Mouse (Mus musculus) frontal cortex, postnatal 25 days (tissue): ENCODE measurements around the gene Tmem259.

ENCODE experiments used
- DNase-seq, 2 experiments: peaks; one replicate each; pipeline ENCODE4 v3.0.0; 2022; ENCODE audit warnings: low spot score in 2 of 2

Gene Tmem259

DNA sequence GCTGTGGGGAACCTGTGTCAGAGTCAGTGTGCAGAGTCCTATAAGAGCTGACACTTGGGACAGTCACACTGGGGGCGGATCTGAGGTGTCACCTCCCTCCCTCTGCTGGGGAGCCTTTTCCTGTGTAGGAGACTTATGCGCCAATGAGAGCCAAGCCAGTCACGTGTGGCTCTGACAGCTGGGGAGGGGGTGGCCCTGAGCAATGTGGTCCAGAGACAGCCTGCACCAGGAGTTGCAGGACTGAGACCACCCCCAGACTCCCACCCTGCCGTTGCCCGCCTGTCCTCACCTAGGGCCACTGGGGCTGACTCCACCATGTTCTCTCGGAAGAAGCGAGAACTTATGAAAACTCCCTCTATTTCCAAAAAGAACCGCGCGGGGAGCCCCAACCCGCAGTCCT is 32.4 kb upstream of the Tmem259 start, which contains the start of gene Arhgap45:
Gene Arhgap45, plus strand, starts transcription at position 143 of the 400 bp plus-strand sequence.
- no peak for DNase-seq

DNA sequence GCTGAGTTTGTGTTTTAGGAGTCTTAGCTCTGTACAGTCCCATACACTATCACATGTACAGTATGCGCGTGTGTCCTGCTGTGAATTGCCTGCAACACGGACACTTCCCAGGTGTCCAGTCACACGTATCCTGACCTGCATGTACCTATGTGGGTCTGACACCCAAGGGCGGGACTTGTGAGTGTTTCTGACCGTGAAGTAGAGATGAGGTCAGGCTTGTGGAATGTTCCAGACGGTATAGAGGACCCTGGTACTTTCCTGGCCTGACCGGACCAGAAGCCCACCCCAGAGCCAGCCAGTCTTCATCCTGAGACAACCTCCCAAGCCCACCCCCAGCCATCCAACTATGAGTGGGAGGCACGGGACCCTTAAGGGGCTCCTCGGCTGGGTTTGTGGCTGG is 31.5 kb upstream of the Tmem259 start:
- DNase-seq: no peak

DNA sequence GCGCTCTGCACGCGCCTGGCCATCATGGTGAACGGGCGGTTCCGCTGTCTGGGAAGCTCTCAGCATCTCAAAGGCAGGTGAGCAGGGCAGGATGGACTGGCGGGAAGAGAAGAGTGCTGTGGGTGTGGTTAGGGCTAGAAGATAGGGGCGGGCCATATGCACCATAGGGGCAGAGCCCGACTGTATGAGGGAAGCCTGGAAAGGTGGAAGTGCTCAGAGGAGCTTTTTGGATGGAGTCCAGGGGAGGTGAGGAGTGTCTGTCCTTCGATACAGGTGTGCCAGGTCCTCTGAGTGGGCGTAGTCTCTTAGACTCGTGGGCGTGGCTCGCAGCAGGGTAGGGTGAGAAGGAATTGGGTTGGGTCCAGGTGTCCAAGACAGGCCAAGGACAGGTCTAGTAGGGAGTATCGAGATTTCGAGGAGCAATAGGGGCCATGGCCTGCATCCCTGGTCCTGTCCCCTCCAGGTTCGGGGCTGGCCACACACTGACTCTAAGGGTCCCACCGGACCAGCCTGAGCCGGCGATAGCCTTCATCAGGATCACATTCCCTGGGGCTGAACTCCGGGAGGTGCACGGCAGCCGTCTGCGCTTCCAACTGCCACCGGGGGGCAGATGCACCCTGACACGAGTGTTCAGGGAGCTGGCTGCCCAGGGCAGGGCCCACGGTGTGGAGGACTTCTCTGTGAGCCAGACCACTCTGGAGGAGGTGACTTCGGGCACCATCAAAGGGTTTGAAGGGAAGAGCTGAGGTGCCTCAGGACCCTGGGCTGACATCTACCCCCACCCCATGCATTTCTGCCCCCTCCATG is 30.6 kb upstream of the Tmem259 start:
- DNase-seq: no peak

DNA sequence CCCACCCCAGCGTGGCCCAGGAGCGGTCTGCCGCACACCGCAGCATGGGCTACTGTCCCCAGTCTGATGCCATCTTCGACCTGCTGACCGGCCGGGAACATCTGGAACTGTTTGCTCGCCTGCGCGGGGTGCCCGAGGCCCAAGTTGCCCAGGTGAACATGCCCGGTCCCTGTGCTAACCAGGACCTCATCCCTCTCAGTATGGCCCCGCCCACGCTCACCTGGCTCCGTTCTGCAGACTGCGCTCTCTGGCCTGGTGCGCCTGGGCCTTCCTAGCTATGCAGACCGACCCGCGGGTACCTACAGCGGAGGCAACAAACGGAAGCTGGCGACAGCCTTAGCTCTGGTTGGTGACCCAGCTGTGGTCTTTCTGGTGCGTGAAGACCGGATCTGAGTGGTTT is 29.5 kb upstream of the Tmem259 start:
- DNase-seq: no peak

DNA sequence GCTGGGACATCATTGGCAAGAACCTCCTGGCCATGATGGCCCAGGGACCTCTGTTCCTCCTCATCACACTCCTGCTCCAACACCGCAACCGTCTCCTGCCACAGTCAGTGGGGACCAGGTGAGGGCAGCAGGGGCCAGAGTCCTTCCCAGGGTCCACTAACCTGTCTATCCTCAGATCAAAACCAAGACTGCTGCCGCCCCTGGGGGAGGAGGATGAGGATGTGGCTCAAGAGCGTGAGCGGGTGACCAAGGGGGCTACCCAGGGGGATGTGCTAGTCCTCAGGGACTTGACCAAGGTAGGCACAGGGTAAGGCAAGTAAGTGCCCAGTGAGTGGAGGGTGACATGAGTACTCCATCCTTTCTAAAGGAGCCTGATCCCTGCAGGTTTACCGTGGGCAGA is 27.6 kb upstream of the Tmem259 start:
- DNase-seq: no peak

DNA sequence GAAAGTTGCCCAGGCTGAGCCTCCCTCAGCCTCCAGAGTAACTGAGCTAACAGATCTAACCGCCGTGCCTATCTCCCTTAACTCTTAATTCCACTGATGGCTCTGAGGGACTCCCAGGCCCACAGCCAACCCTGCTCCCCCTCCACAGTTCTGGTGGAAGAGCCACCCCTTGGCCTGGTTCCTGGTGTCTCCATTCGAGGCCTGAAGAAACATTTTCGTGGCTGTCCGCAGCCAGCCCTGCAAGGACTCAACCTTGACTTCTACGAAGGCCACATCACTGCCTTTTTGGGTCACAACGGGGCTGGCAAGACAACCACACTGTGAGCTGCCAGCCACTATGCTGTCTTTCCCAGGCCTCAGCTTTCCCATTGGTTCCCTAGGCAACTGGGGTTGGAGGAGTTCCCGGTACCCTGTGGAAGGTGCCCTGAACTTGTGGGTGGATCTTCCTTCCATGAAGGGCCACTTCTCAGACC is 20.1 kb upstream of the Tmem259 start:
- no peak for DNase-seq

DNA sequence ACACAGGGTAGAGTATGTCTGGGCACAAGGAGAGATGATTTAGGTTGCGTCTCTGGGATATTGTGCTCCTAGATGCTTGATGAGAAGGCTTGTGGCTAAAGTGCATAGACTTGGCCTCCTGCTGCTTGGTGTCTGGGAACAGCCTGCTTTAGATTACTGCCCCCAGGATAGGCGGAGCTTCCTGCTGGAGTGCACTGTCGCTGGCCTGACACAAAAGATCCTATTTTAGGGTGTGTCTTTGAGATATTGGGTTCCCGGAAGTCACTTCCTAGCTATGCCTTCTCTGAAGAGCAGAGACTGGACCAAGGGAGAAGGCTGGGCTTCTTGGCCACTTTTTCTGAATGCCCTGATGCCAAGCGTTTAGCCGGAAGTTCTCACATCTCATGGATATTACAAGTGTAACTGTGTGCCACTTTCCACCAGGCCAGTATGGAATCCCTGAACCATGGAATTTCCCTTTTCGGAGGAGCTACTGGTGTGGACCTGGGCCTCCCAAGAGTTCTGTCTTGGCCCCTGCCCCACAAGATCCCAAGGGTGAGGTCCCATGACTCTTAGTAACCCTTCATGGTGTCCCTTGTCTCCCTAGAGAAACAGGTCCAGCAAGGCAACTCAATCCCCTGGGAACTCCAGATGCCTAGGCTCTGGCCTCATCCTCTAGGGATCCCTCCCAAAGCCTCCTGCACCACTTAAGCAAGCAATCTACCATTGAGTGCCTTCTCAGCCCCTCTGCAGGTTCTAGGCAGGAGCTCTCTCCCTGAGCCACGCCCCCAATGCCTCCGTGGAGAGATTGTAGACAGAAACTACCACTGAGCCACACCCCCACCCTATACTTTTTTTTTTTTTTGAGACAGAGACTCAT is 19.5 kb upstream of the Tmem259 start:
- no peak for DNase-seq

DNA sequence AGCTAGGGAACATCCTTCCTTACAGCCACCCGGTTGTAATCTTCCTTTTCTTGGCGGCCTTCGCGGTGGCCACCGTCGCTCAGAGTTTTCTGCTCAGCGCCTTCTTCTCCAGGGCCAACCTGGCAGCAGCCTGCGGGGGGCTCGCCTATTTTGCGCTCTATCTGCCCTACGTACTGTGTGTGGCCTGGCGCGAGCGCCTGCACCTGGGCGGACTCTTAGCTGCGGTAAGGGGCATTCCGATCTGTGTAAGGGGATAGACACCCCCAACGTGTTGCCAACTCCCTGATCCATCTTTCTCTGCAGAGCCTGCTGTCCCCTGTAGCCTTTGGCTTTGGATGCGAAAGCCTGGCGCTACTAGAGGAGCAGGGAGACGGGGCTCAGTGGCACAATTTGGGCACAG is 18.7 kb upstream of the Tmem259 start:
- DNase-seq: no peak

DNA sequence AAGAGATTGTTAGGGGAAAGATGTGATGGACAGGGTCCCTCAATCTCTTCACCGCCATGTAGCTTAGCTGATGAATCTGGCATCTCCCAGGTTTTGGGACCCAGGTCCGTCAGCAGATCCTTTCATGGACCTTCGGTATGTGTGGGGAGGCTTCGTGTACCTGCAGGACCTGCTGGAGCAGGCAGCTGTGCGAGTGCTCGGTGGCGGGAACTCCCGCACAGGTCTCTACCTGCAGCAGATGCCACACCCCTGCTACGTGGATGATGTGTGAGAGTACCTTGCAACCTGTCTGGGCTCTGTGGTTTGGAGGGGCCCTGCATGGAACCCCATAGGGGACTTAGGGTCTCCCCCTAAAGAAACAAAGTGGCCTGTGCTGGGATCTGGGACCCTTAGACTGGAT is 17.8 kb upstream of the Tmem259 start:
- no peak for DNase-seq

DNA sequence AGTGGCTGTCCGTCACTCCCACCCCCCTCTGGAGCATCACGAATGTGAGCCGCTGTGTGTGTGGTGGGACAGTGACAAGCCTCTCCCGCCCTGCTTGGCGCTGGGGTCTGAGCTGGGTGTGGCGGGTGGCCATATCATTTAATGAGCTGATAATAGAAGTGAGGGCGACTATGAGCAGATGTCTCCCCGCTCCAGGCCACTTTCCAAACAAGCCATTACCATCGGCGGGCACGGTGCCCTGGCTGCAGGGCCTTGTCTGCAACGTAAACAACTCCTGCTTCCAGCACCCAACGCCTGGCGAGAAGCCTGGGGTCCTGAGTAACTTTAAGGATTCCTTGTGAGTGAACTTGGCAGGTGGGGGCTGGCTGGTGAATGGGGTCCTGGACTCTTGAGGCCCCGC is 13.7 kb upstream of the Tmem259 start:
- DNase-seq: no peak

DNA sequence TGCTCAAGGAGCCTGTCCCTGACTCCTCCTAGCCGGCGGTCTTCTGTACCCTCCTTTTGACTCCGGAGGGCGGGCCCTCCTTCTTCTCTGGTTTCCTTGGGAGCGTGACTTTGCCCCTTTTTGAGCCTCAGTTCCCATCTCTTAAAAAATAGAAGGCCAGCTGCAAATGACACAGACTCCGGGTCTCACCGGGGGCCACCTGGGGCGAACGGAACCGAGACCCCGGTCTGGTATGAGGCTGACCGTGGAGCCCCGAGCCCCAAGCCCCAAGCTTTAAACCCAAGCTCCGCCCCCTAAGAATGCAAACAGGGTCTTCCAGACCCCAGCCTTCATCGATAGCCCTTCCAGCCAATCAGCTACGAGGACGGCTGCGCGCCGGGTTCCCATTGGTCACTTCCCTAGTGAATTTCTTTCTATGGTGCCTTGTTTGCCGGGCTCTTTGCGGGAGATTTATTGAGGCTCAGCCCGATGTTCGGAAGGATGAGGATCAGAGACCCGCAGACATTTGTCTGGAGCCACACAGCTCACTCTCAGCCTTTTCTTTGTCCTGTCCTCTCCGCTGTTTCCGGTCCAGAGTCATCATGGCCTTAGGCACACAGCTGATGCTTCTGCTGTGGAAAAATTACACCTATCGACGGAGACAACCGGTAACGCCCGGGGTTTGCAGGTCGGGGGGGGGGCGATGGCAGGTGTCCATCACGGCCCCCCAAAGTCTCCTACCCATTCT is 13.1 kb upstream of the Tmem259 start:
- peak; percentile 43 to 69 for DNase-seq

DNA sequence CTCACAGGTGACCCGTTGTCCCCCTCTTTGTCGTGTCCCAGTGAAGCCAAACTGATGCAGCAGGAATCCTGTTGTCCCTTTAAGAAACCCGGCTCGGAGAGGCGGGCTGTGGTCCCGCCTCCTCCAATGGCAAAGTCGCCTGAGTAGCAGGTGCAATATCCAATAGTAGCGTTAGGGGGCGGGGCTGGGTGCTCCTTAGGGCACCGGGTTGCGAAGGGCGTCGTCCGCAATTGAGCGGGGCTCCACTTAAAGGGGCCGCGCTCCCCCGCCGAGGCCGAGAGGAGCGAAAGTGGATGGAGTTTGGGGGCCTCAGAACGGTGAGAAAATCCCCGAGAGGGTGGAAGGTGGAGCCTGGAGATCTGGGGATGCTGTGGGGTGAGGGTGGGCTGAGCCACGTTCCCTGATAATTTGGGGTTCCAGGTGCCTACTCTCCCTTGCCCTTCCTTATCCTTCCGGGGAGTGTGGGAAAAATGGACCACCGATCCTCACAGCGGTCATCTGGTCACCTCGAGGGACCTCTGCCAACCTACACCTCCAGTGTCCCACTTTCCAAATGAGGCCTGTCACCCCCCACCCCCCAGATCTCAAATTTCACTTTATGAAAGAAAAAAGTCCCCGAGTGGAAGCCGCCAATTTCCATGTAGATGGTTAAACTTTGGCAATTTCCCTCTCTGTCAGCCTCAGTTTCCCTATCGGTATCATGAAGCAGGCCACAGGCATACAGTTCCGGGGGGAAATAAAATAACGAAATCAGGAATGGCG is 12.3 kb upstream of the Tmem259 start, which contains the start of gene Abca7:
Gene Abca7, plus strand, starts transcription at position 223 of the 762 bp plus-strand sequence.
- peak; percentile 96 for DNase-seq

DNA sequence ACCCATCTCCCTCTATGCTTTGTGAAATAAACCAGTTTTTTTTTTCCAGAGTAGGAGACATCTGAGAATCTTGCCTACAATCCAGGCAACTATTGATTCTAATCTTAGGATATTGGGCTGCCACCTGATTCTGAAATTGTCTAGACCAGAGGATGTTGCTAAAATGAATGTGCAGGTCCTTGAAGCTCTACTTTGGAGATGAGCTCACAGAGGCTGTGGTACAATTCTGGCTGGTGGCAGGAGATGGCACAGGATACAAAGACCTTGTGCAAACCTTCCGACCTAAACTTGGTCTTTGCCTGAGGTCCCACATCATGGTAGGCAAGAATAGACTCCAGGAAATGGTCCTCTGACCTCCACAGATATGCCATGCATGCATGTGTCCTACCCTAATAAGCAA is 11.5 kb upstream of the Tmem259 start:
- DNase-seq: no peak

DNA sequence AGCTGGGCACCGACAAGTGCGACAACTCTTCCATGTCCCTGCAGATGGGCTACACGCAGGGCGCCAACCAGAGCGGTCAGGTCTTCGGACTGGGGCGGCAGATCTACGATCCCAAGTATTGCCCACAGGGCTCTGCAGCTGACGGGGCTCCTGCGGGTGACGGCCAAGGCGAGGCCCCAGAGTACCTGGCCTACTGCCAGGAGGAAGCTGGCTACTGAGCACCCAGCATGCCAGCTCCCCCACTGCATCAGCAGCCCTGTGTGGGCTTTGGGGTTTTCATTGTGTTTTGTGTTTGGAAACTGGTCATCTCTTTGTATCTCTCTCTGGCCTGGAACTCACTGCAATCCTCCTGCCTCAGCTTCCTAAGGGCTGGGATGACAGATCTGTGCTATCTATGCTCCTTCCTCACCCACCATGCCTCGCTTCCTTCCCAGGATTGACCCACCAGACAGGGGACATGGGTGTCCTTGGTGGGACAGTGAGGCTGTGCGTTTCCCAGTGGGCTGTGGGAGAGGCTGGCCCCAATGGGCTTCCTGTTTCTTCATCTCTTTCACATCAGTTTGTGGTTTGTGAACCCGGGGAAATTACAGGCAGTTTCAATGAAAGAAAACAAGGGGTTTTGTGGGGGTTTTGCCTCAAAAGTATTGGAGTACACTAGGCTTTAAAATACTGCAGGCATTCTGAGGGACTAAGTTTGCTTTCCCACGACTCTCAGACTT is 10.4 kb upstream of the Tmem259 start:
- no peak for DNase-seq

DNA sequence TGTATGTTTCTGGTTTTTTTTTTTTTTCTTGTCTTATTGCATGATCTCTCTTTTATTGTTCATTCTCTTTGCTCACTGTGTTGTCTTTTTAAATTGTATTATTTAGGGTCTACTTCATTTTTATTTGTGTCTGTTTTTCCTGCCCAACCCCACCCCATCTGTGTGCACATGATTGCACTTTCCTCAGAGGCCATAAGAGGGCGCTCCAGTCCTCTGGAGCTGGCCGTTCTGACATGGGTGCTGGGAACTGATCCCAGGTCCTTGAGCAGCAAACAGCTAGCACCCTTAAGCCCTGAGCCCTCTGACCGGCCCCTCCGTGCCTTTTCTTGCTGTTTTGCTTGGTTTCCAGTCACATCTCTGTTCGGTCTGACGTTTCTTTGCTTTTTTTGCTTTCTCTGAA is 7.4 kb upstream of the Tmem259 start:
- no peak for DNase-seq

DNA sequence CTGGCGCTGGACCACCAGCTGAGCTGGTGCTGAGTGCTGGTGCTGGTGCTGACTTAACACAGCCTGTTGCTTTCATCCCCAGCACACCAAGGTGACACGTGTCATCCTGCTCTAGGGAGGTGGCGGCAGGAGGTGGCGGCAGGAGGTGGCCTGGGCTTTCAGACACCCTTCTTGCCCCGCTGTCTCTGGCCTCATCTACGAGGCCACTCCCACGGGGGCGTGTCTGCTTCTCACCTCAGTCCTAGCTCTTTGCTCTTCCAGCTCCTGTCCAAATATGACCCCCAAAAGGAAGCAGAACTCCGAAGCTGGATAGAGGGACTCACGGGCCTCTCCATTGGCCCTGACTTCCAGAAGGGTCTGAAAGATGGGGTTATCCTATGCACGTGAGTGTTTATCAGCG is 7.0 kb upstream of the Tmem259 start:
- DNase-seq: no peak

DNA sequence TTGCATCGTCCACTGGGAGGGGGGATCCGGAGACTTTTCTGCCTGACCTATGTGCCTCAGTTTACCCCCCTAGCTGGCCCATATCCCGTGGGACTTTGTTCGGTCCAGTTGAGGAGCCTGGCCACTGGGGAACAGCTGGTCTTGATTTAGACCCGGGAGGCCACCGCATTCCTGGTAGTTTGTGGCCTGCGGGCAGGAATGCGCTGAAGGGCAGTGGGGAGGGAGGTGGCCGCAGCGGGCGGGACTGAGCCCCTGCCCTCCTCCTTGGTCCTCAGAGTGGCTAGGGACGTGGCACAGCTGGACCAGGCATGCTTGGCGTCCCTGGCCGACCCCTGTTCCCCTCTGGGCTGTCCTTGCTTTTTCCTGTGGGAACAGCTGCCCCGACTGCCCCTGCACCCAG is 5.7 kb upstream of the Tmem259 start:
- no peak for DNase-seq

DNA sequence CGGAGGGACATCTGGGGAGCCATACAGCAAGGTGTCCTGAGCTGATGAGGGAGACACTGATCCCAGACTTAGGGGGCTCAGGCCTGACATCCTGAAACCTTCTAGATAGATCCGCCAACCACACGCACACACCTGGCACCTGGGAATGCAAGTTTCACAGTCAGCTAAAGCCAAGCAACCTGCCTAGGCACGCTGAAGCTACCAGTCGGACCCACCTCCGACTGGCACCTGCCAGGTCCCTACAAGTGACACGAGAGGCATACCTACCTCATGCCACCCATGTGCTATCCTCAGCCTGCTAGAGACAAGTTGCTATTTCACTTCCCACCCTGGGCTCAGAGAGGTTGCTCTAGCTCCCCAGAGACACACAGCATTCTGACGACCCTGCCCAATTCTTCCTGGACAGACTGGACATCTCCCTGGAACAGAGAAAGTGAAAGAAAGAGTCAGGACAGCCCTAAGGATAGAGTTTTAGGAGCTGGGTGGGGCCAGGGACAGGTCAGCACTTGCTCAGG is 5.2 kb upstream of the Tmem259 start:
- no peak for DNase-seq

DNA sequence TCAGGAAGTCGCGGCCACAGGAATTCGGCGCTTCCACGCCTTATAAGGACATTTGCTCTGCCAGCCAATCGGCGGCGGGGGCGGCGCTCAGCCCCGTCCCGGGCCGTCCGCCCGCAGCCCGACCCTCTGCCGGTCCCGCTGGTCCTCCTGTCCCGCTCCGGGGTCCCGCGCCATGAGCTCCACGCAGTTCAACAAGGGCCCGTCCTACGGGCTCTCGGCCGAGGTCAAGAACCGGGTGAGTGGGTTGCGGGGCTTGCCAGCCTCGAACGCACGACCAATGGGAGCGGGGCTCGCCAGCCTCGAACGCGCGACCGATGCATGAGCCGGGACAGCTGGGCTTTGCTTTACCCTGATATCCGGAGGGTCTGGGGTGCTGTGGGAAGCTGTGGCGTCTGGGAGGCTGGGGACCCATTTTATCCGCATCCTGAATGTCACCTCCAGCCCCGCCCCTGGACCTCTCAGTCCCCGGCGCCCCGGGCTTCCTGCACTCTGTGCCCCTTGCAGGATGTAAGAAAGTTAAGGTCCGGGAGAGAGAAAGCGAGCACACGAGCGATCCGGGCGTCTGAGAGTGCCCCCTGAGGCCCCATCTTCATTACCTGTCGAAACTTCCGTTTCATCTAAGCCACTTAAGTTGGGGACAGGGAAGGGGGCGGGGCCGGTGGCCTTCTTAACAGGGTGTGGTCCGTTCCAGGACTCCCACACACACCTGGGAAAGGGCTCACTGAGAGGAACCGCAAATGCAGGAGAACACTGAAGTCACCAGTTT is 4.6 kb upstream of the Tmem259 start, which contains the start of gene Cnn2:
Gene Cnn2, plus strand, starts transcription at position 79 of the 766 bp plus-strand sequence.
- DNase-seq: no peak
